Mouse (Mus musculus): ENCODE data around the gene Prr5l. TPM values are rescaled to one million over a fixed set of nuclear protein-coding genes. Genes with fewer than 3 reads are reported as not detected.

The Prr5l gene
- polyA plus RNA-seq, 1 experiment, result 0.02 TPM

DNA sequence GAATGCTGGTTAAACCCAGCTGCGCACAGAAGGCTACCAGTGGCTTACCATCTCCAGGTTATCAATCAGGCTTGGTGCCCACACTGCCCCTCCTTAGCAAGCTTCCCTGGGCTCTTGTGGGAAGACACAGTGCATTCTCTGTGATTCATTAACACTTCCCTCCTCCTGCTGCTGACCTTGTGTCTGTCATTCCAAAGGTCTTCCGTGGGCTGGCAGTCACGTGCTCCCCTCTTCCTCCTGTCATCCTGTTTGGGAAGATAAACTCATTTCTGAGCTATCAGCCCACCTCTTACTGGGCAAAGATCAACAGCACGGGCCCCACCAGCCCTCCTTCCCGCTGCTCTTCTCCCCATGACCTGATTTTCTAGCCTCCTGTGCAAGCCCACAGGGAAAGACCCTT lies 55.2 kb downstream of the Prr5l start:
- no peaks in the 10 kb centered on the region for H3K4me1 ChIP-seq (ENCODE audit: control insufficient read depth)
- no peak for TF ChIP-seq TAL1 (IDR thresholded peaks at IDR 0.05; ENCODE audit: low read length)
- TF ChIP-seq GATA1 (IDR thresholded peaks at IDR 0.05; ENCODE audit: low read length), result no peak
- no peaks in the 10 kb centered on the region for H3K27me3 ChIP-seq (ENCODE audit: control insufficient read depth)
- no peaks in the 10 kb centered on the region for H3K9me3 ChIP-seq (ENCODE audit: control insufficient read depth, low read length)
- H3K36me3 ChIP-seq (ENCODE audit: control insufficient read depth), result no peaks in the 10 kb centered on the region
- no peak overlapping the region for H3K4me3 ChIP-seq (replicated peaks)

DNA sequence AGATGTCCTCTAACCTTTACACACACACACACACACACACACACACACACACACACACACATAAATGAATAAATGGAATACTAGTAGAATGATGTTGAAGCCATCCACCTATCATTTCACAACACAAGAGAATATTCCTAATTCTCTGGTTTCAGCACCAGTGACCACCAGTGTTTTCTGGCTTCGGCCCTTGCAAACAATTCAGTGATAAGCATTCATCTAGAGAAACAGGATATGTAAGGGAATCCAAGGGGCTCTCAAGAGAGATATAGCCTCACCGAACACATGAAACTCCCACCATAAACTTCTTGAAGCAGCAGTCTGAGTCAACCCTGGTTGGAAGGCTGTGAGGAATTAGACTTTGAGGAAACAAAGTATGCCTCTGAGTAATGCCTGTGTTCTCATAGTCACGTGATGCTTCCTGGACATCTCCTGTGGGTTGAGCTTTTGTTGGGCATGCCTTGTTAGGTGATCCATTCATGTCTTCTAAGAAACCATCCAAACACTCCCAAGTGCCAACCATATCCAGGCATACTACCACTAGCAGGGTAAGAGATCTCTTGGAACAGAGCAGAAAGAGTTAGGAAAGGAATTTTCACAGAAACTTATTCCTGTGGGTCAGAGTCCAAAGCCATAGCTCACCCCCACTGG lies 55.8 kb downstream of the Prr5l start:
- H3K9me3 ChIP-seq (ENCODE audit: control insufficient read depth, low read length), result no peaks in the 10 kb centered on the region
- no peak overlapping the region for H3K4me3 ChIP-seq (replicated peaks)
- TF ChIP-seq GATA1 (IDR thresholded peaks at IDR 0.05; ENCODE audit: low read length) (no peak), TAL1 (IDR thresholded peaks at IDR 0.05; ENCODE audit: low read length) (no peak)
- no peaks in the 10 kb centered on the region for H3K4me1 ChIP-seq (ENCODE audit: control insufficient read depth)
- H3K27me3 ChIP-seq (ENCODE audit: control insufficient read depth), result no peaks in the 10 kb centered on the region
- no peaks in the 10 kb centered on the region for H3K36me3 ChIP-seq (ENCODE audit: control insufficient read depth)

- H3K9me3 ChIP-seq (ENCODE audit: control insufficient read depth, low read length), result no peaks in the 10 kb centered on the region
Measured at GRCm38 (mm10) chr2:101826186-101826707, 56.6 kb downstream of the Prr5l start.

DNA sequence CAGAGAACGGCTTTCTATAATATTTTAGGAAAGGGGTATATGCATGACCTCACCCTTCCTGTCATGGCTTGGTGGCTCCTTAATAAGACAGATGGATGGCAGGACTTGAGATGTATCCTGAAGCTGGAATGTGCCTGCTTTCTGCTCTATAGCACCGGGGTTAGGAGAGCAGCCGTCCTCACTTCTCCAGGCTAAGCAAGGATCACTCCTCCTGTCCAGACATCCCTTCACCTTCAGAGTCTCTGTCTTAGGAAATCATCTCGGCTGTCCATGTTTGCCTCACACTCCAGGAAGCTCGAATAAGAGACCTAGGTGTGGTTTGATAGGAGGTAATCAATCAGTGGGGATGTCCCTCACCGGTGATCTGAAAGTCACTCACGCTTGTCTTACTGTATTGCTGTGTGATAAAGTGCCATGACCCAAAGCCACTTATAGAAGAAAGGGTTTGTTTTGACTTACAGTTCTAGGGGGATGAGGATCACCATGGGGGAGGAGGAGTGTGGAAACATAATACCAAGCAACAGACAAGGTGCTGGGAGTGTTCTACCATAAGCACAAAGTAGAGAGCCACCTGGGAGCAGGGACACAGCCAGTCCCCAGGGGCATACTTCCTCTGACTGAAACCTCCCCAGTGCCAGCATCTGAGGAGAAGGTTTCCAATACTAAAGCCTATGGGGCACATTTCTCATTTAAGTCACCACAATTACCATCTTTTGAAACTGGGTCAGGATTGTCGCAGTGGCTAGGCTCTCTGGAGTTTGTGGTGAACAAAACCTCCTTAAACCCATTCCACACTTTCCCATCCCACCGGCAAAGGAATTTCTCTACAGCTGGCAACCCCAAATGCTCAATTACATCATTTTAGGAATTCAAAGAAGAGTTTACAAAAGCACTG lies 57.4 kb downstream of the Prr5l start:
- no peak overlapping the region for H3K4me3 ChIP-seq (replicated peaks)
- TF ChIP-seq TAL1 (IDR thresholded peaks at IDR 0.05; ENCODE audit: low read length) (no peak), GATA1 (IDR thresholded peaks at IDR 0.05; ENCODE audit: low read length) (no peak)
- no peaks in the 10 kb centered on the region for H3K27me3 ChIP-seq (ENCODE audit: control insufficient read depth)
- H3K4me1 ChIP-seq (ENCODE audit: control insufficient read depth), result no peaks in the 10 kb centered on the region
- no peaks in the 10 kb centered on the region for H3K9me3 ChIP-seq (ENCODE audit: control insufficient read depth, low read length)
- H3K36me3 ChIP-seq (ENCODE audit: control insufficient read depth), result no peaks in the 10 kb centered on the region

More at GRCm38 (mm10) chr2:101826186-101826707, 56.6 kb downstream of the Prr5l start:
- TF ChIP-seq TAL1 (IDR thresholded peaks at IDR 0.05; ENCODE audit: low read length), result no peak
- TF ChIP-seq GATA1 (IDR thresholded peaks at IDR 0.05; ENCODE audit: low read length), result no peak
- no peak overlapping the region for H3K4me3 ChIP-seq (replicated peaks)
- H3K36me3 ChIP-seq (ENCODE audit: control insufficient read depth), result no peaks in the 10 kb centered on the region
- H3K27me3 ChIP-seq (ENCODE audit: control insufficient read depth), result no peaks in the 10 kb centered on the region
- H3K4me1 ChIP-seq (ENCODE audit: control insufficient read depth), result no peaks in the 10 kb centered on the region

DNA sequence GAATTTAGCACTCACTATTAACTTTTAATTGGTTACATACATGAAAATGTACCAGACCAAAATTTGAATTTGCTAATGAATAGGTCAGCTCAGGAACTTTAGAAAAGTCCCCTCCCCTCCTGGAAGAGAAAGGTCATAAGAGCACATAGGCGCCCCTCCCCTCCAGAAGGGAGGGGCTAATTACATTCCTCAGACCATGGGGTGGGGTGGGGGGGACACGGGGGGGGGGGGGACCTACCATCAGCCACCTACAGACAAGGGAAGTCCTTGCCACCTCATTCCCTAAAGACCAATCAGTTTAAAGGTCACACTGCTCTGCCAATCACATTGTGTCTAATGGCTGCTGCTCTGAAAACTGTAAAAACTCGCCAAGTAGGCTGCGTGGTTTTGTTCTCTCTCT lies 59.0 kb downstream of the Prr5l start:
- Histone ChIP-seq H3K9me3 (ENCODE audit: control insufficient read depth, low read length) (no peaks in the 10 kb centered on the region), H3K36me3 (ENCODE audit: control insufficient read depth) (no peaks in the 10 kb centered on the region), H3K4me3 (replicated peaks) (no peak overlapping the region), H3K4me1 (ENCODE audit: control insufficient read depth) (no peaks in the 10 kb centered on the region), H3K27me3 (ENCODE audit: control insufficient read depth) (no peaks in the 10 kb centered on the region)
- TF ChIP-seq TAL1 (IDR thresholded peaks at IDR 0.05; ENCODE audit: low read length) (no peak), GATA1 (IDR thresholded peaks at IDR 0.05; ENCODE audit: low read length) (no peak)

GRCm38 (mm10) chr2:101822785-101823184 lies 60.0 kb downstream of the Prr5l start:
- Histone ChIP-seq H3K4me1 (ENCODE audit: control insufficient read depth) (no peaks in the 10 kb centered on the region), H3K9me3 (ENCODE audit: control insufficient read depth, low read length) (no peaks in the 10 kb centered on the region), H3K36me3 (ENCODE audit: control insufficient read depth) (no peaks in the 10 kb centered on the region), H3K27me3 (ENCODE audit: control insufficient read depth) (no peaks in the 10 kb centered on the region), H3K4me3 (replicated peaks) (no peak overlapping the region)
- TF ChIP-seq TAL1 (IDR thresholded peaks at IDR 0.05; ENCODE audit: low read length), result no peak
- TF ChIP-seq GATA1 (IDR thresholded peaks at IDR 0.05; ENCODE audit: low read length), result no peak

DNA sequence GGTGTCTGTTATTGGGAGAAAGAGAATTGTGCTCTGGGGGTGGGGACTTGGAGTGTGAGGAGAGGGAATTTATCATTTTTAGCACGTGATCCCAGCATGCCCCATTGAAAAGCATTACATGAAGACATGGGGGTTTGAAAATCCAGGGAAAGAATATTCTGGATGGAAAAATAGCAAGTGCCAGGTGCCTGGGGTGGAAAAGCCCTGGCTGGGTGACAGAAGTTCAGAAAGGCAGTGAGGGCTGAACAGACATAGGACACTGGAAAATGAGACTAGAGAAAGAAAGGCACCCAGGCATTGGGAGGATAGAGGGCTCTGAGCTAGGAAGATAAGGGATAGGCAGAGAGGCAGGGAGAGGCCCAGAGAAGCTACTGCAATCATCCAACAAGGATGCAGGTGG lies 62.0 kb downstream of the Prr5l start:
- Histone ChIP-seq H3K27me3 (ENCODE audit: control insufficient read depth) (no peaks in the 10 kb centered on the region), H3K4me3 (replicated peaks) (no peak overlapping the region), H3K4me1 (ENCODE audit: control insufficient read depth) (no peaks in the 10 kb centered on the region), H3K9me3 (ENCODE audit: control insufficient read depth, low read length) (no peaks in the 10 kb centered on the region), H3K36me3 (ENCODE audit: control insufficient read depth) (no peaks in the 10 kb centered on the region)
- no peak for TF ChIP-seq GATA1 (IDR thresholded peaks at IDR 0.05; ENCODE audit: low read length)
- TF ChIP-seq TAL1 (IDR thresholded peaks at IDR 0.05; ENCODE audit: low read length), result no peak

DNA sequence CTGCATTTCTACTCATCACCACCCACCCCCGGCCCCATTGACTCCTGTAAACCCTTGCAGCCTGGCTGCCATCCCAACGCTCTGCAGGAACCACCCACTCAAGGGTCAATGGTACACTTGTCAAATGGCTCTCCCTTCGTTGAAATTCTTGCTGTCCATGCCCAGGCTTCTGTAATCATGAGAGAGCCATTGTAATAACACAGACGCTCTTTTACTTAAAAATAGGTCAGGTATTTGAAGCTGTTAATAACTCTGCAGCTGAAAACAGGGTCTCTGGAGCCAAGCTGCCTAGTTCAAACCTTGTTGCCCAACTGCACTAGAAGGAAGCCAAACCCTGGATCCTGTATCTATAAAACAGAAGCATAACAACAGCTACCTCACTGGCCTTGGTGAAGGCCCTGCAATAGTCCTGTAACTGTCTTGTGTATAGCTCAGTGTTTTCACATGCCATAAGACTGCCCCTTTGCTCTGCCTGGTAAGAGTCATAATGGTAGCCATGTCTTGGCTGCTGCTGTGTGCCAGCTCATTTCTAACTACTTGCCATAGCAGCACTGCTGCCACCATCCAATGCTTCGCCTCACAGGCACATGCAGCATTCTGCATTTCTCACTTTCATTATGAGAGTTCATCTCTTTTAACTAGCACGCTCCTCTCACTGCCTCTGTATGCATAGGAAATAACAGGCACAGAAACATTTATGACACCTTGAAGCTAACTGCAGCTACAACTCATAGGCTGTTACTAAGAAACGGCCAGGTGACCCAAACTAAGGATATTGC lies 63.7 kb downstream of the Prr5l start:
- TF ChIP-seq TAL1 (IDR thresholded peaks at IDR 0.05; ENCODE audit: low read length), result no peak
- no peak for TF ChIP-seq GATA1 (IDR thresholded peaks at IDR 0.05; ENCODE audit: low read length)
- no peaks in the 10 kb centered on the region for H3K36me3 ChIP-seq (ENCODE audit: control insufficient read depth)
- H3K9me3 ChIP-seq (ENCODE audit: control insufficient read depth, low read length), result no peaks in the 10 kb centered on the region
- H3K27me3 ChIP-seq (ENCODE audit: control insufficient read depth), result no peaks in the 10 kb centered on the region
- no peak overlapping the region for H3K4me3 ChIP-seq (replicated peaks)
- no peaks in the 10 kb centered on the region for H3K4me1 ChIP-seq (ENCODE audit: control insufficient read depth)
